Mouse (Mus musculus): ENCODE data around the gene Polr2l. TPM values are rescaled to one million over a fixed set of nuclear protein-coding genes. Genes with fewer than 3 reads are reported as not detected.

Gene Polr2l
- polyA plus RNA-seq, 1 experiment from 2014 or later, result 68.3 TPM

GRCm38 (mm10) chr7:141432741-141433516 is 42.0 kb downstream of the Polr2l start:
- H3K27me3 ChIP-seq, result no peaks in the 10 kb centered on the region
- H3K36me3 ChIP-seq, result peaks cover 22% of the 10 kb centered on the region
- H3K4me2 ChIP-seq (replicated peaks), result 0 out of 2 replicates have a peak overlapping the region, but pooled peaks have one; percentile 2
- ATAC-seq (replicated peaks), result no peak
- H3K9me3 ChIP-seq, result no peaks in the 10 kb centered on the region
- WGBS, result 80% methylated on average over 6 of the region's 6 CpGs
- H3K9ac ChIP-seq (replicated peaks), result peak overlapping the region; percentile 72; the same call in 1 of the 2 replicates
- H3K27ac ChIP-seq (replicated peaks), result no peak overlapping the region
- H3K4me3 ChIP-seq, result peak overlapping the region; percentile 56; the same call in 1 of the 2 replicates
- H3K4me1 ChIP-seq, result peaks cover 71% of the 10 kb centered on the region

- no peaks in the 10 kb centered on the region for H3K27me3 ChIP-seq
- H3K36me3 ChIP-seq, result peaks cover 22% of the 10 kb centered on the region
- H3K27ac ChIP-seq (replicated peaks), result no peak overlapping the region
- H3K4me3 ChIP-seq, result no peak overlapping the region
- H3K4me1 ChIP-seq, result peaks cover 67% of the 10 kb centered on the region
- no peak for ATAC-seq (replicated peaks)
- no peaks in the 10 kb centered on the region for H3K9me3 ChIP-seq
- WGBS, result 90% methylated on average over 8 of the region's 8 CpGs
- H3K4me2 ChIP-seq (replicated peaks), result no peak overlapping the region
- no peak overlapping the region for H3K9ac ChIP-seq (replicated peaks)
These were observed 42.7 kb downstream of the Polr2l start for GRCm38 (mm10) chr7:141432186-141432611.

GRCm38 (mm10) chr7:141431434-141432185 is 43.3 kb downstream of the Polr2l start:
- Histone ChIP-seq H3K27ac (replicated peaks) (no peak overlapping the region), H3K4me1 (peaks cover 61% of the 10 kb centered on the region), H3K36me3 (peaks cover 22% of the 10 kb centered on the region), H3K9me3 (no peaks in the 10 kb centered on the region), H3K27me3 (no peaks in the 10 kb centered on the region), H3K4me3 (no peak overlapping the region), H3K9ac (replicated peaks) (no peak overlapping the region), H3K4me2 (replicated peaks) (no peak overlapping the region)
- no peak for ATAC-seq (replicated peaks)
- 96% methylated on average over 19 of the region's 19 CpGs for WGBS

GRCm38 (mm10) chr7:141430585-141431240 is 44.2 kb downstream of the Polr2l start:
- Histone ChIP-seq H3K27me3 (no peaks in the 10 kb centered on the region), H3K27ac (replicated peaks) (no peak overlapping the region), H3K4me2 (replicated peaks) (no peak overlapping the region), H3K4me1 (peaks cover 52% of the 10 kb centered on the region), H3K4me3 (no peak overlapping the region), H3K9me3 (no peaks in the 10 kb centered on the region), H3K36me3 (peaks cover 22% of the 10 kb centered on the region), H3K9ac (replicated peaks) (no peak overlapping the region)
- no peak for ATAC-seq (replicated peaks)
- 96% methylated on average over 9 of the region's 9 CpGs for WGBS

- H3K9me3 ChIP-seq, result no peaks in the 10 kb centered on the region
- no peak for ATAC-seq (replicated peaks)
- peak overlapping the region; percentile 71; the same call in 1 of the 2 replicates for H3K9ac ChIP-seq (replicated peaks)
- peaks cover 46% of the 10 kb centered on the region for H3K4me1 ChIP-seq
- H3K36me3 ChIP-seq, result peaks cover 22% of the 10 kb centered on the region
- peak overlapping the region; percentile 53 for H3K4me3 ChIP-seq
- 62% methylated on average over 9 of the region's 9 CpGs for WGBS
- H3K27ac ChIP-seq (replicated peaks), result peak overlapping the region; percentile 70
- H3K4me2 ChIP-seq (replicated peaks), result peak overlapping the region; percentile 88
- no peaks in the 10 kb centered on the region for H3K27me3 ChIP-seq
These were observed 44.9 kb downstream of the Polr2l start for GRCm38 (mm10) chr7:141429840-141430584.

GRCm38 (mm10) chr7:141429310-141429709 is 45.6 kb downstream of the Polr2l start, which contains the start of gene Cend1:
Cend1 (minus strand) TSS chr7:141429491.
- Histone ChIP-seq H3K4me1 (peaks cover 40% of the 10 kb centered on the region), H3K4me3 (peak within 1 kb of the TSS; percentile 53), H3K27me3 (no peaks in the 10 kb centered on the region), H3K27ac (replicated peaks) (peak within 1 kb of the TSS; percentile 70), H3K4me2 (replicated peaks) (peak within 1 kb of the TSS; percentile 88), H3K9me3 (no peaks in the 10 kb centered on the region), H3K9ac (replicated peaks) (peak within 1 kb of the TSS; percentile 71), H3K36me3 (peaks cover 22% of the 10 kb centered on the region)
- ATAC-seq (replicated peaks), result peak; percentile 83
- whole genome bisulfite sequencing, result 4% methylated on average over 19 of the region's 19 CpGs

GRCm38 (mm10) chr7:141428701-141429100 is 46.2 kb downstream of the Polr2l start:
- peak overlapping the region; percentile 70 for H3K27ac ChIP-seq (replicated peaks)
- H3K9me3 ChIP-seq, result no peaks in the 10 kb centered on the region
- H3K4me1 ChIP-seq, result peaks cover 35% of the 10 kb centered on the region
- H3K9ac ChIP-seq (replicated peaks), result peak overlapping the region; percentile 71
- H3K27me3 ChIP-seq, result no peaks in the 10 kb centered on the region
- WGBS, result 44% methylated on average over 5 of the region's 5 CpGs
- peaks cover 22% of the 10 kb centered on the region for H3K36me3 ChIP-seq
- peak overlapping the region; percentile 53 for H3K4me3 ChIP-seq
- ATAC-seq (replicated peaks), result 0 out of 2 replicates have a peak, but pooled peaks have one; percentile 3
- H3K4me2 ChIP-seq (replicated peaks), result peak overlapping the region; percentile 88

- H3K36me3 ChIP-seq, result peaks cover 22% of the 10 kb centered on the region
- no peak overlapping the region for H3K4me2 ChIP-seq (replicated peaks)
- peaks cover 21% of the 10 kb centered on the region for H3K4me1 ChIP-seq
- H3K9ac ChIP-seq (replicated peaks), result no peak overlapping the region
- H3K27ac ChIP-seq (replicated peaks), result no peak overlapping the region
- WGBS, result 84% methylated on average over 12 of the region's 12 CpGs
- H3K4me3 ChIP-seq, result no peak overlapping the region
- no peaks in the 10 kb centered on the region for H3K27me3 ChIP-seq
- H3K9me3 ChIP-seq, result no peaks in the 10 kb centered on the region
- ATAC-seq (replicated peaks), result no peak
These were observed 47.8 kb downstream of the Polr2l start for GRCm38 (mm10) chr7:141426948-141427730.

- H3K36me3 ChIP-seq, result no peaks in the 10 kb centered on the region
- H3K27ac ChIP-seq (replicated peaks), result no peak overlapping the region
- no peak overlapping the region for H3K9ac ChIP-seq (replicated peaks)
- H3K4me1 ChIP-seq, result peaks cover 10% of the 10 kb centered on the region
- H3K4me3 ChIP-seq, result no peak overlapping the region
- no peaks in the 10 kb centered on the region for H3K9me3 ChIP-seq
- H3K27me3 ChIP-seq, result no peaks in the 10 kb centered on the region
- WGBS, result 73% methylated on average over 4 of the region's 4 CpGs
- no peak for ATAC-seq (replicated peaks)
- H3K4me2 ChIP-seq (replicated peaks), result no peak overlapping the region
These were observed 51.1 kb downstream of the Polr2l start for GRCm38 (mm10) chr7:141423811-141424210.

Data from forebrain, embryonic 15.5 days (tissue).